Mouse (Mus musculus) cortical plate, adult 2 months (tissue): ENCODE data around the gene Wee2. TPM values are rescaled to one million over a fixed set of nuclear protein-coding genes. Genes with fewer than 3 reads are reported as not detected.

Experiments
- H3K27ac ChIP-seq: fragments of 200-500 bp; 2 replicates; pipeline ENCODE4 v1.5.1; 2012; ENCODE audit warnings: low read length, control low read depth, inconsistent platforms; ENCODE audit not compliant: insufficient read depth
- H3K4me1 ChIP-seq: fragments of 200-500 bp; 2 replicates; pipeline ENCODE4 v1.6.1; 2011; ENCODE audit warnings: low read length; ENCODE audit not compliant: control insufficient read depth, insufficient read depth
- H3K4me3 ChIP-seq: fragments of 200-500 bp; 2 replicates; pipeline ENCODE4 v1.5.1; 2011; ENCODE audit warnings: mild to moderate bottlenecking, low read length, control low read depth; ENCODE audit not compliant: insufficient read depth
- CTCF ChIP-seq: fragments of 200-500 bp; IDR thresholded peaks from 2 replicates; pipeline ENCODE4 v1.5.1; 2011; ENCODE audit warnings: mild to moderate bottlenecking, control low read depth, low read length; ENCODE audit not compliant: insufficient read depth; ENCODE audit errors: extremely low read depth
- POLR2A ChIP-seq: fragments of 200-500 bp; IDR thresholded peaks from 2 replicates; pipeline ENCODE4 v1.6.1; 2011; ENCODE audit warnings: mild to moderate bottlenecking, low read length, control low read depth; ENCODE audit not compliant: insufficient read depth; ENCODE audit errors: extremely low read depth
- polyA plus RNA-seq: library from polyadenylated mRNA; depleted of rRNA; stranded (reverse); fragments of >200 nt; gene quantifications from 2 replicates; pipeline ENCODE4 v1.2.3, GENCODE M21; 2012; rRNA removed

Wee2 gene
- polyA plus RNA-seq, 1 experiment, result 0.17 TPM

DNA sequence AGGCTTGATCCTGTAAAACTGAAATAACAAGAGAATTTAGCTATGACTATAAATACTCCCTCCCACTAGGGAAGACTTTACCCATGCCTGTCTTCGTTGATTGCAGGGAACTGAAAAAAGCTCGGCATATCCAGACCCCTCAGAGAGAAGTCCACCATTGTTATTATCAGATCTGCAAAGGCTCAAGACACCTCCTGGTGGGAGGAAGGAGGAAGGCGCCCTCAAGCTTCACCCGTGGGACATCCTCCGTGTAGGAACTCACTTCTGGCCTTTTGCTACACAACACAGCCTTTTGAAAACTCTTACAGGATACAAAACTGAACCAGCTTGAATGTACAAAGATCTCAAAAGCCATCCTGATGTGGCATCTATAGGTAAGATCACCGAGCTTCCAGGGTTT is 26.8 kb downstream of the Wee2 start:
- Histone ChIP-seq H3K4me3 (no peak overlapping the region), H3K27ac (no peak overlapping the region), H3K4me1 (no peaks in the 10 kb centered on the region)
- TF ChIP-seq POLR2A (no peak), CTCF (0 out of 2 replicates have a peak, but pooled peaks have one; percentile 11)

DNA sequence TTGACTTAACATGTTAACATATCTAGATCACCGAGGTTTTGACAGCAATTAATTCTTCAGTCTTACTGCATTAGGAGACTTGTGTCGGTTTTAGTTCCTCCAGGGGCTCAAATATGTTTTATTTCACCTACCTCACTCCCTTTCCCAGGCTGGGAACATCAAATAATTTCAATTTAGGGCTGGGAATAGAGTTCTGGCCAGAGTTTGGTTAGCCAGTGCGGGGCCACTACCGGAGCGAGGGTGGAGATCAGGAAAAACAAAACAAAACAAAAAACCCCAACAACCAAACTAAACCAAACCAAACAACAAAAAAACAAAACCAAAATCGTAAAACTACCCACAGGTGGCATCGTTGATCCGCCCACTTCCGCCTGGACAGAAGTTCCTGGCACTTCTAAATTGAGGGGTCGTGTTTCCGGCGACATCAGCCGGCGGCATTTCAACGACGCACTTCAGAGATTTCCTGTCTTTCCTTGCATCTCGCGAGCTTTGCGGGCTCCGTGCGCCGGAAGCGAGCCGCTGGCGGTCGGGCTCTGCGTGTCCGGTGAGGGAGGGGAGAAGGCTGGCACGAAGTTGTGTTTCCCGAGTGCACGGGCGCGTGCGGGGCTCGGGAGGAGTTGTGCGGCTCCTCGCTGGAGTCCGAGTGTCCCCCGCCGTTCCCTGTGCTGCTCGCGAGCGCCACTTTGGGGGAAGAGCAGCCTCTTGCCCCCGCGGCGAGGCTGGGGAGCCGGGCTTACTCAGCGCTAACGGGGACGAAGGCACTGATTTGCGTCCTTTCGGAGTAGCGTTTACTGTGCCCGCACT is 32.2 kb downstream of the Wee2 start, which contains the start of gene Ssbp1:
Ssbp1 (plus strand) TSS at position 437 of the 804 bp plus-strand sequence.
- TF ChIP-seq CTCF (no peak), POLR2A (peak; percentile 82)
- peak within 1 kb of the TSS; percentile 69 for H3K4me3 ChIP-seq
- peak within 1 kb of the TSS; percentile 57; the same call in 1 of the 2 replicates for H3K27ac ChIP-seq
- no peaks in the 10 kb centered on the region for H3K4me1 ChIP-seq

DNA sequence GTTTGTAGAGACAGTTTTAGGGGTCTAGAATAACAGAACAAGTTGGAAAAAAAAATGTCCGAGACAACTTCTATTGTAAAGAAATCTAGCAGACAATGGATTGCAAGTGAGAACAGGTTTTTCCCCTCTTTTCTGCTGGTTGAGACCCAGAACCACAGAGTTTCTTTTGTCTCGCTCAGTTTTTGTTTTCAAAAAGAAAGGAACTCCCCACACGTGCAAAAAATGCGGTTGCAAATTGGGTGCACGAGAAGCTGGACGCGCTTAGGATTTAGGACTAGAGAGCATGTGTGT is 32.8 kb downstream of the Wee2 start:
- peak overlapping the region; percentile 69 for H3K4me3 ChIP-seq
- no peaks in the 10 kb centered on the region for H3K4me1 ChIP-seq
- H3K27ac ChIP-seq, result peak overlapping the region; percentile 57; the same call in 1 of the 2 replicates
- TF ChIP-seq POLR2A (no peak), CTCF (no peak)

DNA sequence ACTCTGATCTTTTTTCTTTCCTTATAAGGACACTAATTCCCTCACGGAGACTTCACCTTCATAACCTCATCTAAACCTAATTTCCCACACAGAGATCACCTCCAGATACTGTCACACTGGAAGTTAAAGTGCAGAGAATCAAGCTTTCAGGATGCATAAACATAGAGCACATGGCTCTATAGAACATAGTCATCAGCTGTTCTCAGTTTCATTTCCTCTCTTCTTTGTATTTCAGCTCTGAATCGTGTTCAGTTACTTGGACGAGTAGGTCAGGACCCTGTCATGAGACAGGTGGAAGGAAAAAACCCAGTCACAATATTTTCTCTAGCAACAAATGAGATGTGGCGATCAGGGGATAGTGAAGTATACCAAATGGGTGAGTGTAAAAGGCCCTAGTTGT is 37.2 kb downstream of the Wee2 start:
- H3K27ac ChIP-seq, result no peak overlapping the region
- H3K4me3 ChIP-seq, result no peak overlapping the region

DNA sequence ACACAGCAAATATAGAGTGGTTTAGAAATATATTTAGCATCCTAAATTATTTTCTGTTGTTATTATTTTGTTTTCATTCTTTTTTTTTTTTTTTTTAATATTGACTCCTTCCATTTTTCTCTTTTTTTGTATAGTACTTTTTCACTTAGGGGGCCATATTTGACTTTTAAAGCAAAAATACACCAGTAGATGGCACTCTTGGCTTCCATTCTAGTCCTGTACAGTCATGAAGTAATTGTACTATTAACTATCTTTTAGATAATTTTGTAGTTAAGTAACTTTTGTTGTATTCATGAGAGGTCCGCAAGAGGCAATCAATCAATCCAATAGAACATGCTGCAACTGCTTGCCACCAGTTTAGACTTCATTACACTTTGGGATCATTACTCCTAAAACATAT is 40.8 kb downstream of the Wee2 start:
- Histone ChIP-seq H3K4me3 (no peak overlapping the region), H3K4me1 (no peaks in the 10 kb centered on the region), H3K27ac (no peak overlapping the region)
- TF ChIP-seq POLR2A, result no peak
- no peak for TF ChIP-seq CTCF

More for the DNA sequence above, 37.2 kb downstream of the Wee2 start:
- TF ChIP-seq CTCF (no peak), POLR2A (no peak)
- no peaks in the 10 kb centered on the region for H3K4me1 ChIP-seq

DNA sequence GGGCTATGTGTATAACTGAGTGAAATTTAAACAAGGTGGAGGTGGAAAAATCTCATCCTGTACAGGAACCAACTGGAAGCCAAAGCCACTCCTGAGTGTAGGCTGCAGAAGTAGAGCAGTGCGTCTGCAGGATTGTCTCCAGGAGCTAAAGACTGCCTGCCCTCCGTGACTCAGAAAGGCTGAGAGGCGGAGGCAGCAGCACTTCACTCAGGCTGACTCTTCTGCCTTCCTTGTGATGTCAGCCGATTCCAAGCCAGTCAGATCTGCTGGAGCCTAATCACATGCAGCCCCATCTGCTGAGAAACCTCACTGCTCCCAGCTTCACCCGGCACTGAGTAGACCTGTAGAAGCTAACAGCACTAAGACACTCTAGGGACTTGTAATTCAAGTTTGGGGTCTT is 43.4 kb downstream of the Wee2 start:
- Histone ChIP-seq H3K4me1 (no peaks in the 10 kb centered on the region), H3K27ac (no peak overlapping the region), H3K4me3 (no peak overlapping the region)
- no peak for TF ChIP-seq CTCF
- no peak for TF ChIP-seq POLR2A

DNA sequence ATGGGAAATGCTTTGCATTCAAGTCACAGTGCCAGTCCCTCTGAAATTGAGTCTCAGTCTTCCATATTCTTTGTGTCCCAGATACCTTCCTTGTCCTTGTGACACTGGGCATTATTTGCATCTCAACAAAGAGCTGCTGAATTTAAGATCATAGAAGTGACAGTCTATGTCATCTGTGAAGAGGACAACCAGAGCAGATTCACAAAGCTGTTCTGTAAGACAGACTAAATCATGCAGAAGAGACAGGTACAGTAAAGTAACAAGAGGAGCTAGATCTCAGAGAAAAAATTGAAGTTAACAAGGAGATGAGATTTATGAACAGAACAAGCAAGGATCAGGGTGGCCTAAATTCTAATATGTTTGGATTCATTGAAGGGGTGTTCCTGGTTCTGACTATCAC is 52.0 kb downstream of the Wee2 start, which contains the start of gene Tas2r137:
Tas2r137 (plus strand) TSS at position 301 of the 400 bp plus-strand sequence.
- H3K4me1 ChIP-seq, result no peaks in the 10 kb centered on the region
- no peak within 1 kb of the TSS for H3K4me3 ChIP-seq
- H3K27ac ChIP-seq, result no peak within 1 kb of the TSS
- no peak for TF ChIP-seq POLR2A
- no peak for TF ChIP-seq CTCF

DNA sequence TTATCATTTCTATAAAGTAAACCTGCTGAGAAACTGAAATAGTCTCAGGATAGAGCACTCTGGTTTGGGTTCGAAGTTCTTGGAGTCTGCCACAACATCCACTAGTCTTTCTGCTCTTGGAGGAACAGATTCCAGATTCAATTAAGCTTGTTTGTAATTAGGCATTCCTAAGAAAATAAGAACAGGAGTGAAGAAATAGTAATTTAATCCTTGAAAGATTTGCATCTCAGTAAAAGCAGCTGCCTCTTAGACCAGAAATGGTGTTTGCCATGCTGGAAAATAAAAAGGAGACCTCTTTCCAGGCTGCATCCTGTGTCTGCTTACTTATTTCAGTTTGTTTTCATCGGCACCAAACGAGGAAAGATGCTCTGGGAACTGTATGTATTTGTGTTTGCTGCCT is 54.3 kb downstream of the Wee2 start, which contains the start of gene Tas2r108:
Tas2r108 (plus strand) TSS at position 301 of the 400 bp plus-strand sequence.
- Histone ChIP-seq H3K27ac (no peak within 1 kb of the TSS), H3K4me1 (no peaks in the 10 kb centered on the region), H3K4me3 (no peak within 1 kb of the TSS)
- TF ChIP-seq CTCF (no peak), POLR2A (no peak)

Other genes with a start within 250 kb of the Wee2 start
- 38.1 and 40.8 TPM in 2 replicates for gene Agk, start 113.9 kb upstream of the Wee2 start, polyA plus RNA-seq
- gene E330009J07Rik, start 3.0 kb upstream of the Wee2 start, polyA plus RNA-seq, result 34.9 and 36.6 TPM in 2 replicates
- gene Ssbp1, start 32.3 kb downstream of the Wee2 start, polyA plus RNA-seq, result 40.4 and 41.9 TPM in 2 replicates
- gene Tas2r137, start 52.1 kb downstream of the Wee2 start, polyA plus RNA-seq, result 0.19 TPM in 1 of 2 replicates, not detected in the other
- 0.36 TPM in 1 of 2 replicates, not detected in the other for gene Tas2r108, start 54.4 kb downstream of the Wee2 start, polyA plus RNA-seq
- gene Prss37, start 80.4 kb downstream of the Wee2 start, polyA plus RNA-seq, result not detected in 2 replicates
- gene Olfr461, start 116.0 kb downstream of the Wee2 start, polyA plus RNA-seq, result not detected in 2 replicates
- gene Olfr460, start 130.4 kb downstream of the Wee2 start, polyA plus RNA-seq, result 0.13 and 0.17 TPM in 2 replicates
- gene Clec5a, start 146.7 kb downstream of the Wee2 start, polyA plus RNA-seq, result 3.0 and 3.9 TPM in 2 replicates
- gene Tas2r138, start 174.2 kb downstream of the Wee2 start, polyA plus RNA-seq, result not detected in 2 replicates
- 0.06 TPM in 1 of 2 replicates, not detected in the other for gene Mgam, start 189.7 kb downstream of the Wee2 start, polyA plus RNA-seq